Mouse (Mus musculus) ovary, postnatal 36 days (tissue): Measurements from ENCODE around the gene Nnat.
A peak's percentile ranks its signal among the peaks of the same experiment; 100 is the strongest.
"Not testable (repeated sequence)": the region's sequence is repeated elsewhere in the genome, so short reads cannot be mapped to it uniquely, and the experiment has no call there.

Experiments
- DNase-seq: peaks from one replicate; pipeline ENCODE4 v3.0.0; 2022; ENCODE audit warnings: low spot score, mixed read lengths

Nnat gene

GRCm38 (mm10) chr2:157552158-157552886, 7.6 kb upstream of the Nnat start:
- DNase-seq, result no peak

DNA sequence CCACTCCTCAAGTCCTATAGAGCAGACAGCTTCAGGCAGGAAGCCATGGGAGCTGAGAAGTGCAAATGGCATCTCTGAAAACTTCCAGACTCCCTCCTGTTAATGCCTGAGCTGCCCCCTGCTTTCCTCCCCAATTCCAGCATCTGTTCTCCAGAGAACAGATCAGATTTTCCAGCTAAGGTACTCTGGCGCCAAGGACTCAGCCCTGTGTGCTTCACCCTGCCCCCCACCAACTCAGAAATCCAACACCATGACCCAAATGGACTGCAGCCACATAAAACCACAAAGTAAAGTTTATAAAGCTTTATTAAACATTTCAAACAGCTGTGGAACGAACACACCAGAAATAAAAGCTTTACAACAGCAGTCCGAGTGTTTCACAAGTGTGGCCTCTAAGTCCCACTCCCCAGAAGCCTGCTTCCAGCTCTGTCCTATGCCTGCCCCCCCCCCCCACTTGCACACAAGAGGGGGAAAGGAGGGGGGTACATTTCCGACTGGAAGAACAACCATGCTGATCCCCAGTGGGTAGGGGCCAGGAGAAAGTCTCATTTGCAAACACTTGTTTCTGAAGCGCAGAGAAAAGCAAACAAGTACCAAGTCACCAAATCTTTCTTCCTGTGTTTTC, 3.7 kb upstream of the Nnat start:
- DNase-seq, result no peak

DNA sequence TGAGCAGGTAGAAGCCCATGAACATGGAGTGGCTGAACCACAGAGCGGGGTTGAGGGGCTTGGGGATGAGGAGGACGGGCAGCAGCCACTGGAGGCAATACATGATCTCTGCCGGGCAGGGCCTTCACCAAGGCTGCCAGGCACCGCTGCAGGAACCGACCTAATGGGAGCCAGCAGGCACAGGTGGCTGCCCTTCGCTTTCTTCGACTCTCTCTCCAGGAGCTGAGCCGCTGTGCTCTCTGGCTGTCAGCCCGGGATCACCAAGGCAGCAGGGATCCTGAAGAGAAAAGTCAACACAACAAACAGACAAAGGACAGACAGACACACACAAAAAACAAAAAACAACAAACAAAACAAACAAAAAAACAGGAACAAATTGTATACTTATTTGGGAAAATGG, 1.8 kb upstream of the Nnat start:
- DNase-seq, result no peak

DNA sequence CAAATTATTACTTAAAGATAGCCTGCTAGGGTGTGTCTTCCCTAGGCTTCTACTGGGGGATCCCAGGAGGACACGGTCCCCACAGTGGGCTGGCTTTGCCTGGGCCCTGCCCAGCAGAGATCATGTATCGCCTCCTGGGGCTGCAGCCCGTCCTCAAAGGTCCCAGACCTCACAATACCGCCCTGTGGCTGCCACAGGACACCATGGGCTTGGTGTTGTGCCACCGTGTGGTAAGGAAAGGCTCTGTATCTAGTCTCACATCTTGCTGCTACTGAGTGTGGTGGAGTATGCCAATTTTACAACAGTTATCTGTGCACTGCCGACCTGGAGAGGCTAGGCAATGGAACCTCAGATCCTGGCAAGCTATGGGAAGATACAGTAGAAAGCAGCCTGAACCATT, 1.4 kb upstream of the Nnat start:
- DNase-seq, result no peak

DNA sequence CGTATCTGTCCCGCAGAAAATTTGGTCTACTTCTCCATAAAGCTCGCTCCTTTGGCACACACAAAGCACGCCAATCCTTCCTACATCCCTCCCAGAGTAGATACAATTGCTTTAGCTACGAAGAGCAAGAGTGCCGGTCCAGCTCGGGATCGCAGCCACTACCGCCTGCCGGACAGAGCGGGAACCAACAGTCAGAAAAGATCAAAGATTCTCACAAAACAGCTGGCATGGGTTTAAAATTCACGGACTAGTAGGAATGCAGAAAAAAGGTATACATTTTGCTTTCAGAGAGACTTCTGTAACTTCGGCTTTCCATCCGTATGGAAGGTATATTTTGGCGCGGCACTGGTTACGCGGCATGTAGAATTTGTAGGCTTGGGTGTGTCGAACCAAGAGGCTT, 438 bp upstream of the Nnat start:
- DNase-seq, result no peak

DNA sequence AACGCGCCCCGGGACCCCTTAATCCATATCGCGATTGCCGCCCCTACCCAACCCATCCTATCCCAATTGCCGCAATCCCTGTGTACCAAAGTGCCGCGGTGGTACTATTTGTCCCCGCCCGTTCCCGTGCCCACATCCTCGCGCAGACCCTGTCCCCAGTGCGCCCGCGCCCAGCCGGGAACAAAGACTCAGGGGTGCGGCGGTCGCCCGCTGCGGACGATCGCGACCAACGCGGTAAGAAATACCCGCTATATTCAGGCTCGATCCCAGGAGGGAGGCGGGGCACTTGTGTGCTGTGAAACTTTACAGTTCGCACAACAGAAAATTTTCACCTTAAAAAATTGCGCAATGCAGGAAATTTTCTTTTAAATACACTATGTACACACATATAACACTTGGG, 424 bp downstream of the Nnat start:
- no peak for DNase-seq

DNA sequence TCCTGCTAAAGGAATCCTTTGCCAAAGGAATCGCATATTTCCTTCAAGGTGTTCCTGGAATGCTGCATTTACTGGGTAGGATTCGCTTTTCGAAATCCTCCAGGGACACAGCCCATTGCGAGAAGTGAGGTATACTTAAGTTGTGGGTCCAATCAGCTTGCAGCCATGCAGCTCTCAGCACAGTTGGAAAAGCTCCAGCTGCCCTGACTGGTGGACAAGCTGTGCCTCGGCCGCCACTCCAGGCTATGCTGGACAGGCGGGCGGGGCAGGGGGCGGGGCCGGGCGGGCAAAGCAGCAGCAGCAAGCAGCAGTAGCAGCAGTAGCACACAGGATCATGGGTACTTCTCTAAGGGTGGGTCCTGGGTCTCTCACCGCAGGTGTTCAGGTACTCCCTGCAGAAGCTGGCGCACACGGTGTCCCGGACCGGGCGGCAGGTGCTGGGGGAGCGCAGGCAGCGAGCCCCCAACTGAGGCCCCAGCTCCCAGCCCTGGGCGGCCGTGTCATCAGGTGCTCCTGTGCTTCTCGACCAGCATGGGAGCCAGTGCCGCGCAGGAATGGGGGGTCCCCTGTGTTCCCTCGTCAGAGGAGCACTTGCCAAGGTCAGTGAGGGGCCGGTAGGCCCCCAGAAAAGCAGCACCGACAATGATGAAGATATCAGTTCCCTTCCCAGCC, 1.4 kb downstream of the Nnat start:
- peak; percentile 73 for DNase-seq

- DNase-seq, result no peak
Observed at GRCm38 (mm10) chr2:157563031-157563430, 3.2 kb downstream of the Nnat start.

GRCm38 (mm10) chr2:157564723-157565122, 4.8 kb downstream of the Nnat start:
- no peak for DNase-seq

DNA sequence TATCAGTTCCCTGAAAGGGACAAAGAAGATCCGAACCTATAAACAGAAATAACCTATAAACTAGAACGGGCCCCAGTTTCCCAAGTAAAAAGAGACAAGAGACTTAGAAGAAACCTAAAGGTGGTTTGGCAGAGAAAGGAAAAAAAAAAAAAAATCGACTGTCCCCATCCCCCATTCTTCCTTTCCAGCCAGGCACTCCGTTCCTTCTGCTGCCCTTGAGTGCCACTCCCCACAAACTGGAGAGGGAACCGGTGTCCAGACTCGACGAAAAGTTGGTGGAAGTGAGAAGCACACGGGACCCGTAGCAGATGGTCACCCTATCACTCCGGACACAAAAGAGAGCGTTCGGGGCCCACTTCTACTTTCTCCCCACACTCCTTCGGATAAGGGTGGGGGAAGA, 5.6 kb downstream of the Nnat start:
- DNase-seq, result no peak

DNA sequence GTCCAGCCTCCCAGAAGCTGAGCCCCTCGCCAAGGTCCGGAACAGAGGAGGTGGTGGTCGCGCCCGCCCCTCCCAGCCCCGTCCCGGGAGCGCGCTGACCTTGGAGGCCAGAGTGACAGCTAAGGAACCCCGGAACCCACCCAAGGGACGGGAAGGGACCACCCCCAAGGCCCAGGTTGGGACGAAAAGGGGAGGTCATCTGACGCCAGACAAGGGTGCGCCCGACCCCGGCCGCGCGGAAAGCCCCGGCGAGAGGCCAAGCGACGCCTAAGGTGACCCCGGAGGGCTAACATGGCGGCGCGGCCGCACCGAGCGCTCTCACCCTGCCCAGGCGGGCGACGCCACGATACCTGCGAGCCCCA, 6.0 kb downstream of the Nnat start:
- no peak for DNase-seq

GRCm38 (mm10) chr2:157566260-157566952, 6.5 kb downstream of the Nnat start:
- DNase-seq, result peak; percentile 83

DNA sequence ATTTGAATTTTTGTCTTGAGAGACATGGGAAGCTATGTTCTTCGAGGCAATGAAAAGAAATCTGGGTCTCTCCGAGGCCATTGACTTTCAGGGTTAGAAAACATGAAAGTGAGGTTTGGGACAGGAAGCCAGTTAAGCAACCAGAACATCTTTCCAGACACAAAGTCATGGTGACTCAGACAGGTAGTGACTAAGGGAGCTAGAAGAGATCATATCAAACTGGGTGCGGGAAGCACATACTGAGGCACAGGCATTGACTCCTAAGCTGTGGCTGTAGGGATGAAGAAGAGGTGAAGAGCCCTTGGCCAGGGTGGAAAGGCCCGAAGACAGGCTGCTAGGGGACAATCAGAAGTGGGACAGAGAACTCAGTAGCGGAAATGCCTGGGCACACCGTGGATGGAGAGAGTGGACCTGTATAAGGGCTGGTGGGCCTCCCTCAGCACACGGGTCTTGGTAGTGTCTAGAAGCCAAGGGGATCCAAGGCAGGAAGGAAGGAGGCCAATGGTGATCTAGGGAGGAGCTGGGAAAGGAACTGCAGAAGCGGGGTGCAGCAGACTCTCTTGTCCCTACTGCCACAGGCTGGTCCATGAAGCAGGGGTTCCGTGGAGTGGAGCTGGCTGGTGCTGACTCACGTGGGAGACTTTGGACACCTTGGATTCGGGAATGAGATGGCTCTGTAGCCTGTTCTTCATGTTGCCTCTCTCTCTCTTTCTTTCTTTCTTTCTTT, 7.5 kb downstream of the Nnat start:
- no peak for DNase-seq

- no peak for DNase-seq
Observed at GRCm38 (mm10) chr2:157568881-157569280, 9.0 kb downstream of the Nnat start.

GRCm38 (mm10) chr2:157569796-157570485, 10.1 kb downstream of the Nnat start:
- DNase-seq, result no peak

GRCm38 (mm10) chr2:157571224-157571832, 11.4 kb downstream of the Nnat start, which contains the start of gene Blcap:
TSS of gene Blcap (minus strand) at chr2:157571274.
- DNase-seq, result peak; percentile 45

DNA sequence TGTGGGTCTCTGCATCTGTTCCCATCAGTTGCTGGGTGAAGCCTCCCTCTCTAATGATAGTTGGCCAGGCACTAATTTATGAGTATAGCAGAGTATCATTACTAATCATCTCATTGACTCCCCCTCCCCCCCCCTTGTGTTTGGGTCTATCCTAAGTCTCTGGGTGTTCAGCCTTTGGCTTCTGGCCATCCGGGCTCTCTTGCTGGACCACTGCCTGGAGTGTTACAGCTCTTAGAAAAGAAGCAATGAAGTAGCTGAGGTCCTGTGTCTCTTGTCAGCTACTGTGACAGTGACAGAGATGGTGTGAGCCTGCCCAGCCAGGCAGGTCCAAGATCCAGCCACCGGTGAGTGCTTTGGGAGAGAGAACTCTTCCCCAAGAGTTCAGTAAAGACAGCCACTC, 12.9 kb downstream of the Nnat start:
- DNase-seq, result no peak

DNA sequence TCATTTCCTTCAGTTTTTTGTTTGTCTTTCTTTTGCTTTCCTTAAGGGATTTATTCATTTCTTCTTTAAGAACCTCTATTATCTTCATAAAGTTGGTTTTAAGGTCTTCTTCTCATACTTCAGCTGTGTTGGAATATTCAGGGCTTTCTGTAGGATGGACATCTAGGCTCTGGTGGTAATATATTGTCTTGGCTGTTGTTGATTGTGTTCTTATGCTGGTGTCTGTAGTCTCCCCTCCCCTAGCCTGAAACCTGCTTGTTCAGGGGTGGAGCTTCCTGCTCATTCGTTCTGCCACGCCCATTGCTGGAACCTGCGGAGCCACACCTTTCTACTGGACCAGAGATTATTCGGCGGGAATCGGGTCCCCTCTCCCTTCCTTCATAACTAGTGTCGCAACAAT, 25.5 kb downstream of the Nnat start:
- DNase-seq, result not testable (repeated sequence)

GRCm38 (mm10) chr2:157596876-157597566, 37.1 kb downstream of the Nnat start:
- DNase-seq, result no peak

- DNase-seq, result peak; percentile 37
Observed at GRCm38 (mm10) chr2:157601435-157601839, 41.6 kb downstream of the Nnat start.
